Mouse (Mus musculus): ENCODE measurements around the gene Iqschfp.
"Not testable (repeated sequence)": the region's sequence is repeated elsewhere in the genome, so short reads cannot be mapped to it uniquely, and the experiment has no call there.

Iqschfp gene

GRCm38 (mm10) chr3:68071395-68072386 lies 179.7 kb downstream of the Iqschfp start:
- in situ Hi-C loops (cut with MboI): no loop called here

GRCm38 (mm10) chr3:68077406-68077805 lies 185.4 kb downstream of the Iqschfp start:
- in situ Hi-C loops (cut with MboI): no loop called here

- in situ Hi-C loops (cut with MboI): no loop called here
Measured at GRCm38 (mm10) chr3:68085024-68085423, 193.0 kb downstream of the Iqschfp start.

- in situ Hi-C loops (cut with MboI): no loop called here
Measured at GRCm38 (mm10) chr3:68092108-68092507, 200.1 kb downstream of the Iqschfp start.

GRCm38 (mm10) chr3:68096724-68097431 lies 204.8 kb downstream of the Iqschfp start:
- in situ Hi-C loops (cut with MboI): no loop called here

GRCm38 (mm10) chr3:68099561-68099960 lies 207.5 kb downstream of the Iqschfp start:
- in situ Hi-C loops (cut with MboI): not testable (repeated sequence)

GRCm38 (mm10) chr3:68101343-68101742 lies 209.3 kb downstream of the Iqschfp start:
- in situ Hi-C loops (cut with MboI): no loop called here

GRCm38 (mm10) chr3:68105081-68105685 lies 213.2 kb downstream of the Iqschfp start:
- in situ Hi-C loops (cut with MboI): no loop called here

GRCm38 (mm10) chr3:68121338-68121737 lies 229.3 kb downstream of the Iqschfp start:
- in situ Hi-C loops (cut with MboI): no loop called here

GRCm38 (mm10) chr3:68126284-68126856 lies 234.3 kb downstream of the Iqschfp start:
- in situ Hi-C loops (cut with MboI): no loop called here

GRCm38 (mm10) chr3:68130386-68130785 lies 238.4 kb downstream of the Iqschfp start:
- in situ Hi-C loops (cut with MboI): no loop called here

- in situ Hi-C loops (cut with MboI): no loop called here
Measured at GRCm38 (mm10) chr3:68138833-68139627, 247.0 kb downstream of the Iqschfp start.

- in situ Hi-C loops (cut with MboI): no loop called here
Measured at GRCm38 (mm10) chr3:68150688-68151087, 258.7 kb downstream of the Iqschfp start.

- in situ Hi-C loops (cut with MboI): no loop called here
Measured at GRCm38 (mm10) chr3:68160175-68160574, 268.1 kb downstream of the Iqschfp start.

- in situ Hi-C loops (cut with MboI): no loop called here
Measured at GRCm38 (mm10) chr3:68160760-68161159, 268.7 kb downstream of the Iqschfp start.

- in situ Hi-C loops (cut with MboI): no loop called here
Measured at GRCm38 (mm10) chr3:68178248-68178647, 286.2 kb downstream of the Iqschfp start.

GRCm38 (mm10) chr3:68187471-68187870 lies 295.4 kb downstream of the Iqschfp start:
- in situ Hi-C loops (cut with MboI): no loop called here

GRCm38 (mm10) chr3:68189100-68189499 lies 297.1 kb downstream of the Iqschfp start:
- in situ Hi-C loops (cut with MboI): no loop called here

GRCm38 (mm10) chr3:68196933-68197332 lies 304.9 kb downstream of the Iqschfp start:
- in situ Hi-C loops (cut with MboI): no loop called here

GRCm38 (mm10) chr3:68201214-68201613 lies 309.2 kb downstream of the Iqschfp start:
- in situ Hi-C loops (cut with MboI): no loop called here

Data from mature B cell (primary cell).